Mouse (Mus musculus) stomach, embryonic 16.5 days (tissue): ENCODE results near the gene Auts2. TPM values are rescaled to one million over a fixed set of nuclear protein-coding genes. Genes with fewer than 3 reads are reported as not detected.

Experiments used
- ATAC-seq: fragments of 200-750 bp; cut with Nextera tagmentation; 2 replicates; pipeline ENCODE4 v1.8.0; 2017; ENCODE audit warnings: moderate number of reproducible peaks, moderate TSS enrichment; ENCODE audit not compliant: insufficient read depth, low FRiP score
- H3K27ac ChIP-seq: fragments of 300-500 bp; sonication (generic); 2 replicates; pipeline ENCODE4 v1.5.1; 2014; ENCODE audit warnings: low read length
- H3K27me3 ChIP-seq: fragments of 300-500 bp; sonication (generic); 2 replicates; pipeline ENCODE4 v1.6.1; 2014; ENCODE audit warnings: low read length, control low read depth, mixed read lengths; ENCODE audit not compliant: control insufficient read depth, insufficient read depth
- H3K36me3 ChIP-seq: fragments of 300-500 bp; sonication (generic); 2 replicates; pipeline ENCODE4 v1.6.1; 2014; ENCODE audit warnings: low read length; ENCODE audit not compliant: control insufficient read depth, insufficient read depth
- H3K4me1 ChIP-seq: fragments of 300-500 bp; sonication (generic); 2 replicates; pipeline ENCODE4 v1.6.1; 2014; ENCODE audit warnings: low read length, control low read depth, mixed read lengths; ENCODE audit not compliant: control insufficient read depth, insufficient read depth
- H3K4me2 ChIP-seq: fragments of 300-500 bp; sonication (generic); 2 replicates; pipeline ENCODE4 v1.6.1; 2014; ENCODE audit warnings: low read depth, low read length, mixed read lengths
- H3K4me3 ChIP-seq: fragments of 300-500 bp; sonication (generic); replicated peaks from 2 replicates; pipeline ENCODE4 v1.5.1; 2014; ENCODE audit warnings: mild to moderate bottlenecking, low read length
- H3K9ac ChIP-seq: fragments of 300-500 bp; sonication (generic); 2 replicates; pipeline ENCODE4 v1.6.1; 2014; ENCODE audit warnings: low read length
- H3K9me3 ChIP-seq: fragments of 300-500 bp; sonication (generic); replicated peaks from 2 replicates; pipeline ENCODE4 v1.6.1; 2016; ENCODE audit warnings: low read length, control low read depth; ENCODE audit not compliant: control insufficient read depth
- WGBS: fragments of 180-500 bp; shearing (Covaris S2); extraction: QIAGEN DNeasy Blood & Tissue Kit; methylation state at CpG from one replicate; pipeline ENCODE4 v1.1.7; 2014; 5-methylcytosine and 5-hydroxymethylcytosine counted together
- polyA plus RNA-seq: library from polyadenylated mRNA; unstranded; fragments of >200 nt; fragmentation: Nextera tagmentation; extraction: Ambion mirVana; gene quantifications from 2 replicates; pipeline ENCODE4 v1.2.1, GENCODE M21; 2015

The Auts2 gene
- polyA plus RNA-seq, 1 experiment from 2014 or later: 20.1 TPM

GRCm38 (mm10) chr5:132361276-132361675 is 181.9 kb downstream of the Auts2 start:
- H3K4me1 ChIP-seq: no peaks in the 10 kb centered on the region
- H3K27ac ChIP-seq: no peak overlapping the region
- H3K4me3 ChIP-seq: no peak overlapping the region
- no peaks in the 10 kb centered on the region for H3K9me3 ChIP-seq
- no peaks in the 10 kb centered on the region for H3K36me3 ChIP-seq
- 83% methylated on average over 1 of the region's 1 CpGs for whole genome bisulfite sequencing
- no peak overlapping the region for H3K9ac ChIP-seq
- no peak overlapping the region for H3K4me2 ChIP-seq
- no peak for ATAC-seq
- H3K27me3 ChIP-seq: no peaks in the 10 kb centered on the region

DNA sequence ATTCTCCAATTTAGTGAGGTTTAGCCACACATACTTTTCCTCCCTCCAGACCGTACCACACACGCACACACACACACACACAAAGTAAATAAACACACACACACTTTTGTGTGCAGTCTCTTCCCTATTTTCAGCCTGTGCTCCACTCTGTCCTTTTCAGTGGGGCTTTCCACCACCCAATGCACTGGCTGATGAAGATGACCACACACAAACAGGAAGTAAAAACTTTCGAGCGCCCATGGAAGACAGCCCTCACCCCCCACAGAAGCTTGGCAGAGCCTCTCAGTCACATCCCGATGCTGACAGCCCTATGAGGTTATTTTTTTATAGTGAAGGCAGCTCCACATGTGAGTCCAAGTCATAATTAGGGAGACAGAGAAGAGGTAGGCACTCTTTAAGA is 185.4 kb downstream of the Auts2 start:
- 52% methylated on average over 5 of the region's 5 CpGs for WGBS
- Histone ChIP-seq H3K4me3 (no peak overlapping the region), H3K4me2 (no peak overlapping the region), H3K36me3 (no peaks in the 10 kb centered on the region), H3K9me3 (no peaks in the 10 kb centered on the region), H3K9ac (no peak overlapping the region), H3K4me1 (0 out of 2 replicates have a peak, but pooled peaks cover 1% of the 10 kb centered on the region), H3K27me3 (no peaks in the 10 kb centered on the region), H3K27ac (no peak overlapping the region)
- ATAC-seq: no peak

GRCm38 (mm10) chr5:132355935-132356334 is 187.2 kb downstream of the Auts2 start:
- ATAC-seq: no peak
- Histone ChIP-seq H3K27ac (no peak overlapping the region), H3K4me2 (no peak overlapping the region), H3K4me3 (no peak overlapping the region), H3K9me3 (no peaks in the 10 kb centered on the region), H3K36me3 (no peaks in the 10 kb centered on the region), H3K27me3 (no peaks in the 10 kb centered on the region), H3K4me1 (0 out of 2 replicates have a peak, but pooled peaks cover 6% of the 10 kb centered on the region), H3K9ac (no peak overlapping the region)
- WGBS: 74% methylated on average over 7 of the region's 7 CpGs

DNA sequence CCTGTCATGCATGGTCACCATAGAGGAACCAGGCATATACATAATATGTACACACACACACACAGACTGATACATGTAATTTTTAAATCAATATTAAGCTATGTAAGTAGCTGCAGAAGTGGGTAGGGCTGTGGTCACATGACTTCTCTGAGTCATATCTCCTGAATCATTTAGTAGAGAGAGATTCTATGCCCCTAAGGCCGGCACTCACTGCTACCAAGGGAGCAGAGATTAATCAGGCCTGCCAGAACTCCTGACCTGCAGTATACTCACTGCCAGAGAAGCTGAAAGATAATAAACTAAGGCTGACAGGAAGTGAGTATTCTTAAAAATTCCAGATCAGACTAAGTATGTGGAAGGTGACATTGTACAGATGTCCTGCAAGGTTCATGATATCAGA is 190.7 kb downstream of the Auts2 start:
- H3K4me1 ChIP-seq: 0 out of 2 replicates have a peak, but pooled peaks cover 6% of the 10 kb centered on the region
- H3K4me2 ChIP-seq: no peak overlapping the region
- no peaks in the 10 kb centered on the region for H3K27me3 ChIP-seq
- WGBS: 17% methylated on average over 1 of the region's 1 CpGs
- H3K36me3 ChIP-seq: no peaks in the 10 kb centered on the region
- no peak overlapping the region for H3K9ac ChIP-seq
- no peak overlapping the region for H3K27ac ChIP-seq
- no peak for ATAC-seq
- H3K4me3 ChIP-seq: no peak overlapping the region
- no peaks in the 10 kb centered on the region for H3K9me3 ChIP-seq

GRCm38 (mm10) chr5:132351139-132351538 is 192.0 kb downstream of the Auts2 start:
- no peaks in the 10 kb centered on the region for H3K9me3 ChIP-seq
- no peaks in the 10 kb centered on the region for H3K36me3 ChIP-seq
- H3K9ac ChIP-seq: no peak overlapping the region
- 0 out of 2 replicates have a peak, but pooled peaks cover 6% of the 10 kb centered on the region for H3K4me1 ChIP-seq
- ATAC-seq: no peak
- H3K27ac ChIP-seq: no peak overlapping the region
- H3K27me3 ChIP-seq: no peaks in the 10 kb centered on the region
- H3K4me3 ChIP-seq: no peak overlapping the region
- no peak overlapping the region for H3K4me2 ChIP-seq

- Histone ChIP-seq H3K9me3 (no peaks in the 10 kb centered on the region), H3K36me3 (no peaks in the 10 kb centered on the region), H3K4me3 (no peak overlapping the region), H3K27ac (no peak overlapping the region), H3K4me2 (no peak overlapping the region), H3K27me3 (no peaks in the 10 kb centered on the region), H3K9ac (no peak overlapping the region), H3K4me1 (peaks cover 18% of the 10 kb centered on the region; the same call in 1 of the 2 replicates)
- 70% methylated on average over 3 of the region's 3 CpGs for WGBS
- no peak for ATAC-seq
Measured at GRCm38 (mm10) chr5:132341315-132341714, 201.8 kb downstream of the Auts2 start.

- no peak overlapping the region for H3K4me3 ChIP-seq
- H3K9ac ChIP-seq: no peak overlapping the region
- H3K27ac ChIP-seq: no peak overlapping the region
- no peaks in the 10 kb centered on the region for H3K36me3 ChIP-seq
- no peaks in the 10 kb centered on the region for H3K27me3 ChIP-seq
- peaks cover 20% of the 10 kb centered on the region; the same call in 1 of the 2 replicates for H3K4me1 ChIP-seq
- WGBS: 52% methylated on average over 3 of the region's 3 CpGs
- H3K4me2 ChIP-seq: no peak overlapping the region
- ATAC-seq: no peak
- no peaks in the 10 kb centered on the region for H3K9me3 ChIP-seq
Measured at GRCm38 (mm10) chr5:132337677-132338076, 205.5 kb downstream of the Auts2 start.

GRCm38 (mm10) chr5:132335719-132336118 is 207.4 kb downstream of the Auts2 start:
- Histone ChIP-seq H3K27me3 (no peaks in the 10 kb centered on the region), H3K4me2 (no peak overlapping the region), H3K36me3 (no peaks in the 10 kb centered on the region), H3K9me3 (no peaks in the 10 kb centered on the region), H3K27ac (no peak overlapping the region), H3K4me1 (peaks cover 20% of the 10 kb centered on the region; the same call in 1 of the 2 replicates), H3K4me3 (no peak overlapping the region), H3K9ac (no peak overlapping the region)
- 63% methylated on average over 4 of the region's 4 CpGs for WGBS
- no peak for ATAC-seq

DNA sequence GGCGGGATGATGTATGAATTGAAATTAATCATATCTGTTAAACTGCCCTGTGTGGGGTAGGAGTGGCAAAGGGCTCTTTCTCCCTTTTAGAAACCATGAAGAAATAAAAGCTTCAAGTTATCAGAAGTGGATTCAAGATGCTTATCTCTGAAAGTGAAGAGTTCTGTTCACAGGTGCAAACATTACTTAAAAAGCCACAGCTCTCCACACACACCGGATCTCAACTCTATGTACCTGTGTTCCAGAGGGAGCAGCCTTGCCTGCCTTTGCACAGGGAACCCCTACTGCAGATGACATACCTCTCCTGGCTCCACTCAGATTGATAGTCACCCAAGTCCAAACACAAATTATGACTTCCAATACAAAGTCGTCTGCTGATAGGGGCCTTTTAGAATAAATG is 208.3 kb downstream of the Auts2 start:
- 60% methylated on average over 3 of the region's 3 CpGs for WGBS

GRCm38 (mm10) chr5:132333744-132334143 is 209.4 kb downstream of the Auts2 start:
- H3K27me3 ChIP-seq: no peaks in the 10 kb centered on the region
- no peaks in the 10 kb centered on the region for H3K9me3 ChIP-seq
- no peak overlapping the region for H3K4me3 ChIP-seq
- no peak overlapping the region for H3K27ac ChIP-seq
- ATAC-seq: no peak
- H3K4me1 ChIP-seq: peaks cover 20% of the 10 kb centered on the region; the same call in 1 of the 2 replicates
- H3K4me2 ChIP-seq: no peak overlapping the region
- no peak overlapping the region for H3K9ac ChIP-seq
- 73% methylated on average over 2 of the region's 2 CpGs for WGBS
- H3K36me3 ChIP-seq: no peaks in the 10 kb centered on the region

More for the DNA sequence above, 208.3 kb downstream of the Auts2 start:
- Histone ChIP-seq H3K27ac (no peak overlapping the region), H3K4me1 (peaks cover 20% of the 10 kb centered on the region; the same call in 1 of the 2 replicates), H3K9ac (no peak overlapping the region), H3K27me3 (no peaks in the 10 kb centered on the region), H3K9me3 (no peaks in the 10 kb centered on the region), H3K36me3 (no peaks in the 10 kb centered on the region), H3K4me3 (no peak overlapping the region), H3K4me2 (no peak overlapping the region)
- ATAC-seq: no peak
